Mouse (Mus musculus) heart, postnatal 0 days (tissue): Measurements from ENCODE around the gene Pck2.

Source experiments
- CTCF ChIP-seq: IDR thresholded peaks from 2 replicates; pipeline ENCODE4 v1.5.1; 2016; ENCODE audit warnings: antibody characterized with exemption, control low read depth, low read depth
- EP300 ChIP-seq: IDR thresholded peaks from 2 replicates; pipeline ENCODE4 v1.6.1; 2016; ENCODE audit warnings: antibody characterized with exemption, low read depth

GRCm38 (mm10) chr14:55557587-55557986 is 17.5 kb downstream of the Pck2 start:
- TF ChIP-seq CTCF (no peak), EP300 (no peak)
